Mouse (Mus musculus) embryonic fibroblast, embryonic 13.5 days (primary cell): Measurements from ENCODE around the gene D1Ertd622e.

Experiments
- CTCF ChIP-seq: IDR thresholded peaks from 2 replicates; pipeline ENCODE4 v1.5.1; 2011; ENCODE audit warnings: mild to moderate bottlenecking, control low read depth, low read length, moderate library complexity, borderline replicate concordance; ENCODE audit not compliant: insufficient read depth
- POLR2A ChIP-seq: IDR thresholded peaks from 2 replicates; pipeline ENCODE4 v1.6.1; 2011; ENCODE audit warnings: low read depth, mild to moderate bottlenecking, control low read depth, low read length, moderate library complexity

- TF ChIP-seq CTCF, result no peak
- TF ChIP-seq POLR2A, result no peak
These were observed 31.7 kb downstream of the D1Ertd622e start for GRCm38 (mm10) chr1:97630146-97630545.
